Comparison of ENCODE assay signal across 20 mouse cellular contexts in genomic region chr12:119624238-119624637, GRCm38 (mm10).
DNase-seq lines count a peak whose midpoint lies in the region; ATAC-seq and TF ChIP-seq lines count a peak whose summit lies in the region.
"Had no signal": no experiment of that assay in that cellular context is flagged by ENCODE, and none has a peak within 500 bp of the region (broad histone marks: within the 10 kb centered on the region; RNA-seq: fewer than 3 reads in every experiment).

No protein-coding gene starts in this region.

- TF ChIP-seq CTCF in forebrain, postnatal 0 days (IDR thresholded peaks at IDR 0.05; ENCODE audit: low read depth): no peak
- TF ChIP-seq CTCF in brain, embryonic 14.5 days (IDR thresholded peaks at IDR 0.05; ENCODE audit: borderline replicate concordance, extremely low read depth, insufficient read depth, insufficient read length): no peak

- DNase-seq in forebrain, postnatal 0 days: peak; percentile 28
- no peak for DNase-seq in forebrain, embryonic 11.5 days (ENCODE audit: low spot score)
- no peak for DNase-seq in midbrain, embryonic 10.5 days (ENCODE audit: low spot score)
- peak; percentile 61 for DNase-seq in brain, embryonic 14.5 days (ENCODE audit: low read depth)
- no peak for DNase-seq in spleen, postnatal 4 days (ENCODE audit: low spot score in 2 of 2)
- DNase-seq: adrenal gland, adult 8-10 months; adrenal gland, postnatal 36 days; cerebellum, adult 18-20 months; cerebellum, adult 9-11 months; gastrocnemius, adult 2 months; gastrocnemius, postnatal 25 days had no signal

- H3K36me3 ChIP-seq in forebrain, postnatal 0 days (ENCODE audit: insufficient read depth): no peaks in the 10 kb centered on the region
- H3K36me3 ChIP-seq in forebrain, embryonic 11.5 days (ENCODE audit: control insufficient read depth, insufficient read depth, low read length): no peaks in the 10 kb centered on the region
- H3K36me3 ChIP-seq in midbrain, embryonic 13.5 days: no peaks in the 10 kb centered on the region
- no peaks in the 10 kb centered on the region for H3K36me3 ChIP-seq in midbrain, embryonic 10.5 days
- H3K36me3 ChIP-seq in midbrain, embryonic 16.5 days (ENCODE audit: control insufficient read depth, insufficient read depth, low read length): no peaks in the 10 kb centered on the region
- H3K36me3 ChIP-seq: embryonic facial prominence, embryonic 10.5 days; heart, embryonic 12.5 days; hindbrain, embryonic 10.5 days had no signal

- peak; percentile 61 for ATAC-seq in forebrain, postnatal 0 days
- ATAC-seq in forebrain, embryonic 11.5 days (replicated peaks; ENCODE audit: low FRiP score): no peak
- 0 out of 2 replicates have a peak, but pooled peaks have one; percentile 24 for ATAC-seq in midbrain, embryonic 13.5 days
- ATAC-seq in midbrain, embryonic 16.5 days: peak; percentile 84
- no peak for ATAC-seq in megakaryocyte, adult 5-6 weeks (ENCODE audit: poor library complexity, severe bottlenecking)
- ATAC-seq: inflammation-experienced regulatory T-cells, adult 6 months; intestine, postnatal 0 days had no signal

- no peaks in the 10 kb centered on the region for H3K4me1 ChIP-seq in forebrain, postnatal 0 days (ENCODE audit: insufficient read depth)
- H3K4me1 ChIP-seq in forebrain, embryonic 11.5 days (replicated peaks; ENCODE audit: control insufficient read depth, insufficient read depth, low read length): no peaks in the 10 kb centered on the region
- H3K4me1 ChIP-seq in midbrain, embryonic 13.5 days (replicated peaks): no peaks in the 10 kb centered on the region
- peaks cover 2% of the 10 kb centered on the region; the same call in 1 of the 2 replicates for H3K4me1 ChIP-seq in midbrain, embryonic 10.5 days
- H3K4me1 ChIP-seq in midbrain, embryonic 16.5 days (ENCODE audit: control insufficient read depth, insufficient read depth, low read length): no peaks in the 10 kb centered on the region
- H3K4me1 ChIP-seq: embryonic facial prominence, embryonic 10.5 days; heart, embryonic 12.5 days; hindbrain, embryonic 10.5 days had no signal

- no peak for TF ChIP-seq POLR2A in brain, embryonic 14.5 days (IDR thresholded peaks at IDR 0.05; ENCODE audit: borderline replicate concordance, extremely low read depth, insufficient read depth, insufficient read length, poor library complexity, severe bottlenecking)

- 57% methylated on average over 1 of the region's 1 CpGs for whole genome bisulfite sequencing in forebrain, postnatal 0 days
- 62% methylated on average over 1 of the region's 1 CpGs for WGBS in forebrain, embryonic 11.5 days
- WGBS in midbrain, embryonic 13.5 days: 74% methylated on average over 1 of the region's 1 CpGs
- WGBS in midbrain, embryonic 10.5 days: 83% methylated on average over 1 of the region's 1 CpGs
- 33% methylated on average over 1 of the region's 1 CpGs for WGBS in midbrain, embryonic 16.5 days

- H3K9me3 ChIP-seq in forebrain, postnatal 0 days (ENCODE audit: low read length): no peaks in the 10 kb centered on the region
- H3K9me3 ChIP-seq in forebrain, embryonic 11.5 days (ENCODE audit: control insufficient read depth, low read length): no peaks in the 10 kb centered on the region
- no peaks in the 10 kb centered on the region for H3K9me3 ChIP-seq in midbrain, embryonic 13.5 days
- H3K9me3 ChIP-seq in midbrain, embryonic 10.5 days (replicated peaks): no peaks in the 10 kb centered on the region
- no peaks in the 10 kb centered on the region for H3K9me3 ChIP-seq in midbrain, embryonic 16.5 days (replicated peaks; ENCODE audit: control insufficient read depth, low read length, poor library complexity, severe bottlenecking)
- H3K9me3 ChIP-seq: embryonic facial prominence, embryonic 10.5 days; heart, embryonic 12.5 days; hindbrain, embryonic 10.5 days had no signal

- no peak overlapping the region for H3K4me2 ChIP-seq in forebrain, postnatal 0 days (ENCODE audit: low read depth)
- H3K4me2 ChIP-seq in forebrain, embryonic 11.5 days (ENCODE audit: low read depth, low read length, severe bottlenecking): no peak overlapping the region
- H3K4me2 ChIP-seq in midbrain, embryonic 13.5 days (replicated peaks): no peak overlapping the region
- no peak overlapping the region for H3K4me2 ChIP-seq in midbrain, embryonic 16.5 days (ENCODE audit: low read length)
- H3K4me2 ChIP-seq: heart, embryonic 12.5 days had no signal

- no peak overlapping the region for H3K9ac ChIP-seq in forebrain, postnatal 0 days
- H3K9ac ChIP-seq in forebrain, embryonic 11.5 days (ENCODE audit: low read length): no peak overlapping the region
- no peak overlapping the region for H3K9ac ChIP-seq in midbrain, embryonic 13.5 days (replicated peaks)
- no peak overlapping the region for H3K9ac ChIP-seq in midbrain, embryonic 16.5 days (ENCODE audit: low read depth, low read length)
- H3K9ac ChIP-seq: heart, embryonic 12.5 days had no signal

- no peak overlapping the region for H3K4me3 ChIP-seq in forebrain, postnatal 0 days (ENCODE audit: low read depth, low read length)
- H3K4me3 ChIP-seq in forebrain, embryonic 11.5 days (ENCODE audit: low read depth, low read length): no peak overlapping the region
- no peak overlapping the region for H3K4me3 ChIP-seq in midbrain, embryonic 13.5 days (replicated peaks)
- no peak overlapping the region for H3K4me3 ChIP-seq in midbrain, embryonic 10.5 days
- H3K4me3 ChIP-seq in midbrain, embryonic 16.5 days (ENCODE audit: low read depth, low read length): no peak overlapping the region
- H3K4me3 ChIP-seq: embryonic facial prominence, embryonic 10.5 days; erythroblast, embryonic 14.5 days; gastrocnemius, adult 2 months; heart, embryonic 12.5 days; hindbrain, embryonic 10.5 days had no signal

- H3K27me3 ChIP-seq in forebrain, postnatal 0 days (ENCODE audit: insufficient read depth, low read length): no peaks in the 10 kb centered on the region
- no peaks in the 10 kb centered on the region for H3K27me3 ChIP-seq in forebrain, embryonic 11.5 days (ENCODE audit: control insufficient read depth, insufficient read depth, low read length)
- no peaks in the 10 kb centered on the region for H3K27me3 ChIP-seq in midbrain, embryonic 13.5 days
- H3K27me3 ChIP-seq in midbrain, embryonic 10.5 days (ENCODE audit: low read depth, poor library complexity, severe bottlenecking): no peaks in the 10 kb centered on the region
- no peaks in the 10 kb centered on the region for H3K27me3 ChIP-seq in midbrain, embryonic 16.5 days (ENCODE audit: control insufficient read depth, insufficient read depth, low read depth, low read length)
- H3K27me3 ChIP-seq: heart, embryonic 12.5 days had no signal

- no peak overlapping the region for H3K27ac ChIP-seq in forebrain, postnatal 0 days (ENCODE audit: low read depth, low read length)
- no peak overlapping the region for H3K27ac ChIP-seq in forebrain, embryonic 11.5 days (ENCODE audit: low read depth, low read length)
- H3K27ac ChIP-seq in midbrain, embryonic 13.5 days: no peak overlapping the region
- H3K27ac ChIP-seq in midbrain, embryonic 10.5 days (replicated peaks): no peak overlapping the region
- H3K27ac ChIP-seq in midbrain, embryonic 16.5 days (ENCODE audit: low read length): peak overlapping the region; percentile 31; the same call in 1 of the 2 replicates
- H3K27ac ChIP-seq: embryonic facial prominence, embryonic 10.5 days; gastrocnemius, adult 2 months; hindbrain, embryonic 10.5 days had no signal

Comparison
In these comparisons a context has a peak if more than half of its experiments do, and no peak if none do; other contexts are left out.
1. ATAC-seq: peak in forebrain, postnatal 0 days (single experiment), midbrain, embryonic 13.5 days (single experiment) and midbrain, embryonic 16.5 days (single experiment); none in forebrain, embryonic 11.5 days (single experiment) and megakaryocyte, adult 5-6 weeks (single experiment).
2. DNase-seq: peak in forebrain, postnatal 0 days (single experiment) and brain, embryonic 14.5 days (single experiment); none in forebrain, embryonic 11.5 days (single experiment), midbrain, embryonic 10.5 days (single experiment) and spleen, postnatal 4 days (0 of 2).